Mouse (Mus musculus) lung, embryonic 15.5 days (tissue): Measurements from ENCODE around the gene Krt1. TPM values are rescaled to one million over a fixed set of nuclear protein-coding genes. Genes with fewer than 3 reads are reported as not detected.

Source experiments
- ATAC-seq: fragments of 200-750 bp; cut with Nextera tagmentation; 2 replicates; pipeline ENCODE4 v1.8.0; 2017; ENCODE audit warnings: moderate number of reproducible peaks, borderline replicate concordance; ENCODE audit not compliant: low FRiP score, low TSS enrichment; ENCODE audit errors: extremely low read depth
- H3K27ac ChIP-seq: fragments of 300-500 bp; sonication (generic); 2 replicates; pipeline ENCODE4 v1.5.1; 2015; ENCODE audit warnings: moderate library complexity, mild to moderate bottlenecking, inconsistent platforms
- H3K27me3 ChIP-seq: fragments of 300-500 bp; sonication (generic); 2 replicates; pipeline ENCODE4 v1.6.1; 2015; ENCODE audit warnings: inconsistent platforms
- H3K36me3 ChIP-seq: fragments of 300-500 bp; sonication (generic); 2 replicates; pipeline ENCODE4 v1.6.1; 2015; ENCODE audit warnings: inconsistent platforms
- H3K4me1 ChIP-seq: fragments of 300-500 bp; sonication (generic); 2 replicates; pipeline ENCODE4 v1.6.1; 2015; ENCODE audit warnings: inconsistent platforms
- H3K4me2 ChIP-seq: fragments of 300-500 bp; sonication (generic); 2 replicates; pipeline ENCODE4 v1.6.1; 2015; ENCODE audit warnings: inconsistent platforms, mild to moderate bottlenecking, moderate library complexity
- H3K4me3 ChIP-seq: fragments of 300-500 bp; sonication (generic); 2 replicates; pipeline ENCODE4 v1.5.1; 2015; ENCODE audit warnings: mild to moderate bottlenecking, inconsistent platforms
- H3K9ac ChIP-seq: fragments of 300-500 bp; sonication (generic); 2 replicates; pipeline ENCODE4 v1.6.1; 2015; ENCODE audit warnings: inconsistent platforms
- H3K9me3 ChIP-seq: fragments of 300-500 bp; sonication (generic); 2 replicates; pipeline ENCODE4 v1.6.1; 2016; ENCODE audit warnings: inconsistent platforms
- WGBS: fragments of 180-500 bp; shearing (Covaris S2); methylation state at CpG from one replicate; pipeline ENCODE4 v1.1.7; 2015; 5-methylcytosine and 5-hydroxymethylcytosine counted together
- polyA plus RNA-seq: library from polyadenylated mRNA; unstranded; fragments of >200 nt; fragmentation: Nextera tagmentation; extraction: Ambion mirVana; gene quantifications from 2 replicates; pipeline ENCODE4 v1.2.1, GENCODE M21; 2015

Krt1 gene
- polyA plus RNA-seq, 1 experiment from 2014 or later, result 0.54 TPM

GRCm38 (mm10) chr15:101856696-101857095, 6.1 kb upstream of the Krt1 start:
- no peak for ATAC-seq
- Histone ChIP-seq H3K36me3 (no peaks in the 10 kb centered on the region), H3K9me3 (no peaks in the 10 kb centered on the region), H3K9ac (no peak overlapping the region), H3K4me3 (no peak overlapping the region), H3K4me1 (no peaks in the 10 kb centered on the region), H3K27ac (no peak overlapping the region), H3K4me2 (no peak overlapping the region), H3K27me3 (peaks cover 75% of the 10 kb centered on the region)
- WGBS, result 54% methylated on average over 5 of the region's 5 CpGs

DNA sequence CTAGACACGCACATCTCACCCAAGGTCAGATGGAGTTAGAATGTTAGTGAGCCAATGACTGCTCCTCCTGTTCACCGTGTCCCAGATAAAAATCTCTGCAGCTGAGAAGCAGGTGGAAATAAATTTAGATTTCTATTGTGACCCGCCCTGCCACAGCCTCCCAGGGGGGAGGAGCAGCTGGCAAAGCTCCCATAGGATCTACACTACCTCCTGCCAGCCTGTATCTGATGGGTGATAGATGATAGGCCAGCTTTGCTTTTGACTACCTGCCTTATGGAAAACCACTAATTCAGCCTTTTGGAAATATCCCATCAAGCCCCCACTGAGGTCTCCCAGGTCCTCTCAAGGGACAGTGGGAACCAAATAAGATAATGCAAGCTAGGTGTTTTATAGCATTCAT, 5.1 kb upstream of the Krt1 start:
- ATAC-seq, result no peak

GRCm38 (mm10) chr15:101854294-101854693, 3.7 kb upstream of the Krt1 start:
- Histone ChIP-seq H3K4me2 (no peak overlapping the region), H3K9ac (no peak overlapping the region), H3K27me3 (peaks cover 51% of the 10 kb centered on the region; the same call in 1 of the 2 replicates), H3K27ac (no peak overlapping the region), H3K36me3 (no peaks in the 10 kb centered on the region), H3K9me3 (no peaks in the 10 kb centered on the region), H3K4me3 (no peak overlapping the region), H3K4me1 (no peaks in the 10 kb centered on the region)
- no peak for ATAC-seq
- WGBS, result 10% methylated on average over 5 of the region's 5 CpGs

More for the DNA sequence above, 5.1 kb upstream of the Krt1 start:
- Histone ChIP-seq H3K9me3 (no peaks in the 10 kb centered on the region), H3K27ac (no peak overlapping the region), H3K9ac (no peak overlapping the region), H3K27me3 (peaks cover 65% of the 10 kb centered on the region), H3K36me3 (no peaks in the 10 kb centered on the region), H3K4me2 (no peak overlapping the region), H3K4me1 (no peaks in the 10 kb centered on the region), H3K4me3 (no peak overlapping the region)
- WGBS, result 48% methylated on average over 3 of the region's 3 CpGs

DNA sequence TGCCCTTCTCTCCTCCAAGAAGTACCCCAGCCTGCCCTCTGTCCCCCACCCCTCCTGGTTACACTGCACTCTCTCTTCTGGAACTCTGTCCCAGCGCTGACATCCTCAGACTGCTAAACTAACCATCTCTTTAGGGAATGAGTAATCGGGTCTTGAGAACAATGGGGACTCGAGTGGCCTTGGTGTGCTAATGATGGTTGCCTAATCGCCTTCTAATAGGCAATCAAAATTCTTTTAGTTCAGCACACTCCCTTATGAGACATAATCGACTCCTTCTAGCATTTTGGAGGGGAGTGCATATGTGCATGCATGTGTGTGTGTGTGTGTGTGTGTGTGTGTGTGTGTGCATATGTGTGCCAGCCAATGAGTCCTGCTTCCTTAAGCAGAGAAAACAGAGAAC, 2.0 kb upstream of the Krt1 start:
- Histone ChIP-seq H3K9me3 (no peaks in the 10 kb centered on the region), H3K4me3 (no peak overlapping the region), H3K36me3 (no peaks in the 10 kb centered on the region), H3K9ac (no peak overlapping the region), H3K27ac (no peak overlapping the region), H3K4me2 (no peak overlapping the region), H3K27me3 (peaks cover 39% of the 10 kb centered on the region; the same call in 1 of the 2 replicates), H3K4me1 (no peaks in the 10 kb centered on the region)
- ATAC-seq, result no peak
- 38% methylated on average over 5 of the region's 5 CpGs for WGBS

- Histone ChIP-seq H3K4me3 (peak overlapping the region; percentile 49), H3K9me3 (no peaks in the 10 kb centered on the region), H3K4me1 (0 out of 2 replicates have a peak, but pooled peaks cover 3% of the 10 kb centered on the region), H3K4me2 (peak overlapping the region; percentile 89), H3K27ac (no peak overlapping the region), H3K27me3 (peaks cover 21% of the 10 kb centered on the region), H3K9ac (peak overlapping the region; percentile 45), H3K36me3 (no peaks in the 10 kb centered on the region)
- 2% methylated on average over 36 of the region's 37 CpGs for WGBS
- ATAC-seq, result peak; percentile 46; the same call in 1 of the 2 replicates
Measured at GRCm38 (mm10) chr15:101845971-101846403, 4.6 kb downstream of the Krt1 start.

GRCm38 (mm10) chr15:101843192-101843591, 7.4 kb downstream of the Krt1 start:
- 40% methylated on average over 9 of the region's 9 CpGs for WGBS
- ATAC-seq, result no peak
- peaks cover 21% of the 10 kb centered on the region for H3K27me3 ChIP-seq
- H3K4me3 ChIP-seq, result no peak overlapping the region
- H3K4me2 ChIP-seq, result no peak overlapping the region
- no peak overlapping the region for H3K9ac ChIP-seq
- no peaks in the 10 kb centered on the region for H3K9me3 ChIP-seq
- H3K36me3 ChIP-seq, result no peaks in the 10 kb centered on the region
- H3K4me1 ChIP-seq, result 0 out of 2 replicates have a peak, but pooled peaks cover 3% of the 10 kb centered on the region
- H3K27ac ChIP-seq, result no peak overlapping the region

DNA sequence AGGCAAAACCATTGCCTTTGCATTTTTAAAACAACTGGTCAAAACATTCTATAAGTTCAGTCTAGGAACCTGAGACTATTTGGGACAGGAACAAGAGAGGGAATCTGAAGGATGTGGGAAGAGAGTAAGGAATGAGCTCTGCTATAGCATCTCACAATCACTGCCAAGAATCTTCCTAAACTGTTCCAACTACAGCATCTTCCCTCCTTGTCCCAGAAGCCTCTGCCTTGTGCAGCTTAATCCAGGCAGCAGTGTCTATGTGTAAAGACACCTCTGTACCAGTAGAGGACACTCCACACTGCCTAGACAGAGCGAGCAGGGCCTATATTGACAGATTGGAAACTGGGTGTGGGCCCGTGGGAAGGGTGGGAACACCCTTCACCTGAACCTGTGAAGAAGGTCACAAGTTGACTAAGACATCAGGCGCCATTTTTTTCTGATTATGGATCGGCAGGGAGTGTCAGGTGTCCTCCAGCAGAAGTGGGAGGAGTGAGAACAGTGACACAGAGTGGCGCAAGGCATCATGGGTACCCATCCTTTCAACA, 15.7 kb downstream of the Krt1 start:
- no peak overlapping the region for H3K4me2 ChIP-seq
- H3K4me3 ChIP-seq, result no peak overlapping the region
- H3K9ac ChIP-seq, result no peak overlapping the region
- no peaks in the 10 kb centered on the region for H3K4me1 ChIP-seq
- 57% methylated on average over 5 of the region's 5 CpGs for WGBS
- ATAC-seq, result no peak
- H3K27ac ChIP-seq, result no peak overlapping the region
- H3K9me3 ChIP-seq, result no peaks in the 10 kb centered on the region
- H3K36me3 ChIP-seq, result no peaks in the 10 kb centered on the region
- no peaks in the 10 kb centered on the region for H3K27me3 ChIP-seq

DNA sequence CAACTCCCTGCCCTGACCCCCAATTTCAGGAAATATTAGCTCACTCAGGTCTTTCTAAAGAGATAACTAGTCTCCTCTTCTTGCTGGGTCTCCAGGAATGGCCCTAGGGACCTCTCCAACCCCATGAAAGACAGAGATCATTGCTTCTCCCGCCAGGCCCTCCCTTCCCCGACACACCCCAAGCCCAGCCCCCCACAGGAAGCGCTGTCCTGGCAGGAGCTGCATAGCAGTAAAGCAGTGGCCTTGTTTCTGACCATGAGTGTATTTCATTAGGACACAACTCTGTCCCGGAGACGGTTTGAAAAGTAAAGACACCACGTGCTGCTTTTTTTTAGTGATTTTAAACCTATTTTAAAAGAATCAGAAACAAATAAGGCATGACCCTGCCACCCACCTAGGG, 17.5 kb downstream of the Krt1 start:
- Histone ChIP-seq H3K4me3 (no peak overlapping the region), H3K4me1 (no peaks in the 10 kb centered on the region), H3K9ac (no peak overlapping the region), H3K4me2 (no peak overlapping the region), H3K27ac (no peak overlapping the region), H3K9me3 (no peaks in the 10 kb centered on the region), H3K36me3 (no peaks in the 10 kb centered on the region), H3K27me3 (no peaks in the 10 kb centered on the region)
- 31% methylated on average over 6 of the region's 6 CpGs for WGBS
- no peak for ATAC-seq

DNA sequence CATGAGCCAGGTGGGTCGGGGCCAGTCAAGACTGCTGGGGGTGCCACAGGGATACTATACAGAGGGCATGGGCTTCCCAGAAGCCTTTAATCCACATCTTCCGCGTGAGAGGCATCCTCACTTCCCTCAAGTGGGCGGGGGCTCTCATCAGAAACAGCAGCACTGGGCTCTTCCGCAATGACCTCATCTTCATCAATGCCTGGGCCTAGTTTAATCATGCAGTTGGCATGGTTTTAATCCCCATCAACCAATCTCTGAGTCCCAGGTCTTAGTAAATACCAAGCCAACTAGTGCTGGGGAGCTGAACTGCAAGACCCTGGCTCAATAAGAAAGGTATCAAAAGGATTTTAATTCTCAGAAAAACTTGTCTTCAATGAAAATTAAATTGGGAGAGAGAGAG, 21.2 kb downstream of the Krt1 start:
- Histone ChIP-seq H3K9me3 (no peaks in the 10 kb centered on the region), H3K4me2 (no peak overlapping the region), H3K27ac (no peak overlapping the region), H3K27me3 (no peaks in the 10 kb centered on the region), H3K36me3 (no peaks in the 10 kb centered on the region), H3K4me3 (no peak overlapping the region), H3K4me1 (no peaks in the 10 kb centered on the region), H3K9ac (no peak overlapping the region)
- ATAC-seq, result no peak
- WGBS, result 62% methylated on average over 5 of the region's 5 CpGs

DNA sequence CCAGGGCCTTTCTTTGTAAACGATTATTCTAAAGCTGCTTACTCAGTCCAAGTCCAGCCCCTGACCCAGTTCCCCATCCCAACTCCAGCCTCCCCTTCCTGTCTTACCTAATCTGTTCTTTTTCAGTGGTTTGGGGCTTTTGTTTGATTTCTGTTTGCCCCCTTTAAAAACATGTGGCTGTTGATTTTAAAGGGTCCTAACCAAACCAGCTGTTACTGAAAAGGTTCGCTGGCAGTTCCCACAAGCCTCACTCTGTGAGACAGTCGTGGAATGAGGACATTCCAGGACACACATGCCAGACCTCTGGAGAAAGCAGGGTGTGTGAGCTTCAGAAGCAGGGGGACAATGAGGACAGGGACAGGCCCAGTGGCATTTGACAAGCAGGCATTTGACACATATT, 28.8 kb downstream of the Krt1 start:
- 21% methylated on average over 3 of the region's 3 CpGs for WGBS

DNA sequence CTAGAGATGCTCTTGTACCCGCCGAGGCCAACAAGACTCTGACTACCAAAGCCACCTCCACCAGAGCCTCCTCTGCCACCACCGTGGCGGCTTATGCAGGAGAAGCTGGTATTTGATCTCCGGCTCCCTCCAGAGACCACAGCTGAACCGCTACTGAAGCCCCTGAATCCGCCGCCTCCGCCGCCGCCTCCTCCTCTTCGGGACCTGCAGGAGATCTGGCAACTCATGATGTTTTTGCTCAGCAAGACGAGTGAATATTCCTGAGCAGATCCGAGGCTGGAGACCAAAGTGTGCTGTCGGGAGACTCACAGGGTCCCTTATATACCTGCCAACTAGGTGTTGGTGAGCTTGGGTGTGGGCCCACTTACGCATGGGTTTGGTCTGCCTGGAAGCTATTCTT, 32.7 kb downstream of the Krt1 start, which contains the start of gene Krt2:
Krt2 (minus strand) TSS at position 295 of the 400 bp plus-strand sequence.
- Histone ChIP-seq H3K36me3 (no peaks in the 10 kb centered on the region), H3K4me1 (no peaks in the 10 kb centered on the region), H3K9me3 (no peaks in the 10 kb centered on the region), H3K9ac (no peak within 1 kb of the TSS), H3K4me2 (no peak within 1 kb of the TSS), H3K4me3 (no peak within 1 kb of the TSS), H3K27me3 (no peaks in the 10 kb centered on the region), H3K27ac (no peak within 1 kb of the TSS)
- ATAC-seq, result no peak
- 63% methylated on average over 16 of the region's 16 CpGs for WGBS

More for the DNA sequence above, 28.8 kb downstream of the Krt1 start:
- no peak overlapping the region for H3K4me2 ChIP-seq
- H3K9ac ChIP-seq, result no peak overlapping the region
- no peaks in the 10 kb centered on the region for H3K4me1 ChIP-seq
- H3K9me3 ChIP-seq, result no peaks in the 10 kb centered on the region
- no peaks in the 10 kb centered on the region for H3K36me3 ChIP-seq
- H3K27me3 ChIP-seq, result no peaks in the 10 kb centered on the region
- no peak for ATAC-seq
- H3K4me3 ChIP-seq, result no peak overlapping the region
- H3K27ac ChIP-seq, result no peak overlapping the region

GRCm38 (mm10) chr15:101803052-101803822, 47.4 kb downstream of the Krt1 start:
- H3K36me3 ChIP-seq, result no peaks in the 10 kb centered on the region
- no peak overlapping the region for H3K4me3 ChIP-seq
- no peaks in the 10 kb centered on the region for H3K9me3 ChIP-seq
- no peak for ATAC-seq
- H3K27ac ChIP-seq, result no peak overlapping the region
- WGBS, result 80% methylated on average over 11 of the region's 11 CpGs
- no peaks in the 10 kb centered on the region for H3K4me1 ChIP-seq
- H3K9ac ChIP-seq, result no peak overlapping the region
- H3K4me2 ChIP-seq, result no peak overlapping the region
- no peaks in the 10 kb centered on the region for H3K27me3 ChIP-seq
